Mouse (Mus musculus): Measurements from ENCODE around the gene Cryba2. TPM values are rescaled to one million over a fixed set of nuclear protein-coding genes. Genes with fewer than 3 reads are reported as not detected.
A peak's percentile ranks its signal among the peaks of the same experiment; 100 is the strongest.

The Cryba2 gene
- not detected in 2 replicates for polyA plus RNA-seq (2015; fragmentation: Nextera tagmentation; extraction: Ambion mirVana)

- Histone ChIP-seq H3K4me1 (ENCODE audit: insufficient read depth, low read length) (peaks cover 5% of the 10 kb centered on the region; the same call in 1 of the 2 replicates), H3K9ac (replicated peaks; ENCODE audit: low read length) (no peak within 1 kb of the TSS), H3K4me2 (replicated peaks; ENCODE audit: low read depth, low read length) (no peak within 1 kb of the TSS; the same call in 1 of the 2 replicates), H3K9me3 (ENCODE audit: low read length) (no peaks in the 10 kb centered on the region), H3K27me3 (ENCODE audit: insufficient read depth, low read length) (peaks cover 90% of the 10 kb centered on the region), H3K4me3 (ENCODE audit: low read length) (no peak within 1 kb of the TSS; the same call in 1 of the 2 replicates), H3K27ac (ENCODE audit: low read length) (no peak within 1 kb of the TSS), H3K36me3 (ENCODE audit: insufficient read depth, low read length) (no peaks in the 10 kb centered on the region)
- WGBS: 3% methylated on average over 25 of the region's 25 CpGs
- ATAC-seq (ENCODE audit: low FRiP score, low TSS enrichment): no peak
Measured at GRCm38 (mm10) chr1:74893134-74893855, at the start of gene Cryba2. Cryba2 (minus strand) TSS chr1:74893143.

GRCm38 (mm10) chr1:74941651-74942360 lies 48.9 kb upstream of the Cryba2 start:
- Histone ChIP-seq H3K9ac (replicated peaks; ENCODE audit: low read length) (no peak overlapping the region), H3K27me3 (ENCODE audit: insufficient read depth, low read length) (peaks cover 25% of the 10 kb centered on the region), H3K4me2 (replicated peaks; ENCODE audit: low read depth, low read length) (no peak overlapping the region), H3K27ac (ENCODE audit: low read length) (no peak overlapping the region), H3K9me3 (ENCODE audit: low read length) (no peaks in the 10 kb centered on the region), H3K36me3 (ENCODE audit: insufficient read depth, low read length) (no peaks in the 10 kb centered on the region), H3K4me1 (ENCODE audit: insufficient read depth, low read length) (no peaks in the 10 kb centered on the region), H3K4me3 (ENCODE audit: low read length) (no peak overlapping the region)
- no peak for ATAC-seq (ENCODE audit: low FRiP score, low TSS enrichment)
- WGBS: 66% methylated on average over 12 of the region's 12 CpGs

GRCm38 (mm10) chr1:74939762-74940161 lies 46.8 kb upstream of the Cryba2 start:
- Histone ChIP-seq H3K9ac (replicated peaks; ENCODE audit: low read length) (no peak overlapping the region), H3K4me2 (replicated peaks; ENCODE audit: low read depth, low read length) (no peak overlapping the region), H3K36me3 (ENCODE audit: insufficient read depth, low read length) (no peaks in the 10 kb centered on the region), H3K4me1 (ENCODE audit: insufficient read depth, low read length) (no peaks in the 10 kb centered on the region), H3K4me3 (ENCODE audit: low read length) (no peak overlapping the region), H3K27me3 (ENCODE audit: insufficient read depth, low read length) (peaks cover 27% of the 10 kb centered on the region), H3K9me3 (ENCODE audit: low read length) (no peaks in the 10 kb centered on the region), H3K27ac (ENCODE audit: low read length) (no peak overlapping the region)
- WGBS: 0% methylated on average over 3 of the region's 3 CpGs
- no peak for ATAC-seq (ENCODE audit: low FRiP score, low TSS enrichment)

- H3K36me3 ChIP-seq (ENCODE audit: insufficient read depth, low read length): no peaks in the 10 kb centered on the region
- H3K9ac ChIP-seq (replicated peaks; ENCODE audit: low read length): no peak overlapping the region
- 47% methylated on average over 12 of the region's 12 CpGs for WGBS
- no peak overlapping the region for H3K4me2 ChIP-seq (replicated peaks; ENCODE audit: low read depth, low read length)
- ATAC-seq (ENCODE audit: low FRiP score, low TSS enrichment): no peak
- no peaks in the 10 kb centered on the region for H3K4me1 ChIP-seq (ENCODE audit: insufficient read depth, low read length)
- H3K4me3 ChIP-seq (ENCODE audit: low read length): no peak overlapping the region
- H3K9me3 ChIP-seq (ENCODE audit: low read length): no peaks in the 10 kb centered on the region
- H3K27ac ChIP-seq (ENCODE audit: low read length): no peak overlapping the region
- H3K27me3 ChIP-seq (ENCODE audit: insufficient read depth, low read length): peaks cover 38% of the 10 kb centered on the region
Measured at GRCm38 (mm10) chr1:74936221-74936830, 43.4 kb upstream of the Cryba2 start.

- Histone ChIP-seq H3K36me3 (ENCODE audit: insufficient read depth, low read length) (no peaks in the 10 kb centered on the region), H3K4me3 (ENCODE audit: low read length) (peak within 1 kb of the TSS; percentile 32), H3K9ac (replicated peaks; ENCODE audit: low read length) (no peak within 1 kb of the TSS), H3K4me1 (ENCODE audit: insufficient read depth, low read length) (no peaks in the 10 kb centered on the region), H3K4me2 (replicated peaks; ENCODE audit: low read depth, low read length) (peak within 1 kb of the TSS; percentile 49), H3K27ac (ENCODE audit: low read length) (no peak within 1 kb of the TSS), H3K27me3 (ENCODE audit: insufficient read depth, low read length) (peaks cover 36% of the 10 kb centered on the region), H3K9me3 (ENCODE audit: low read length) (no peaks in the 10 kb centered on the region)
- no peak for ATAC-seq (ENCODE audit: low FRiP score, low TSS enrichment)
- WGBS: 2% methylated on average over 18 of the region's 18 CpGs
Measured at GRCm38 (mm10) chr1:74935402-74935801, 42.5 kb upstream of the Cryba2 start, which contains the start of gene Cfap65. Cfap65 (minus strand) TSS chr1:74935599.

- H3K4me2 ChIP-seq (replicated peaks; ENCODE audit: low read depth, low read length): no peak overlapping the region
- no peak for ATAC-seq (ENCODE audit: low FRiP score, low TSS enrichment)
- peaks cover 14% of the 10 kb centered on the region for H3K27me3 ChIP-seq (ENCODE audit: insufficient read depth, low read length)
- no peak overlapping the region for H3K4me3 ChIP-seq (ENCODE audit: low read length)
- no peak overlapping the region for H3K27ac ChIP-seq (ENCODE audit: low read length)
- no peaks in the 10 kb centered on the region for H3K36me3 ChIP-seq (ENCODE audit: insufficient read depth, low read length)
- 78% methylated on average over 9 of the region's 9 CpGs for WGBS
- no peaks in the 10 kb centered on the region for H3K9me3 ChIP-seq (ENCODE audit: low read length)
- no peak overlapping the region for H3K9ac ChIP-seq (replicated peaks; ENCODE audit: low read length)
- no peaks in the 10 kb centered on the region for H3K4me1 ChIP-seq (ENCODE audit: insufficient read depth, low read length)
Measured at GRCm38 (mm10) chr1:74927621-74928296, 34.8 kb upstream of the Cryba2 start.

GRCm38 (mm10) chr1:74926721-74927120 lies 33.8 kb upstream of the Cryba2 start:
- H3K36me3 ChIP-seq (ENCODE audit: insufficient read depth, low read length): no peaks in the 10 kb centered on the region
- WGBS: 25% methylated on average over 6 of the region's 6 CpGs
- 0 out of 2 replicates have a peak, but pooled peaks have one; percentile 31 for ATAC-seq (ENCODE audit: low FRiP score, low TSS enrichment)

GRCm38 (mm10) chr1:74924464-74924863 lies 31.5 kb upstream of the Cryba2 start:
- no peak overlapping the region for H3K4me2 ChIP-seq (replicated peaks; ENCODE audit: low read depth, low read length)
- H3K27me3 ChIP-seq (ENCODE audit: insufficient read depth, low read length): peaks cover 7% of the 10 kb centered on the region
- no peak overlapping the region for H3K4me3 ChIP-seq (ENCODE audit: low read length)
- WGBS: 60% methylated on average over 4 of the region's 4 CpGs
- no peak for ATAC-seq (ENCODE audit: low FRiP score, low TSS enrichment)
- no peaks in the 10 kb centered on the region for H3K36me3 ChIP-seq (ENCODE audit: insufficient read depth, low read length)
- H3K4me1 ChIP-seq (ENCODE audit: insufficient read depth, low read length): no peaks in the 10 kb centered on the region
- H3K9me3 ChIP-seq (ENCODE audit: low read length): no peaks in the 10 kb centered on the region
- H3K27ac ChIP-seq (ENCODE audit: low read length): no peak overlapping the region
- H3K9ac ChIP-seq (replicated peaks; ENCODE audit: low read length): no peak overlapping the region

More at GRCm38 (mm10) chr1:74926721-74927120, 33.8 kb upstream of the Cryba2 start:
- H3K27ac ChIP-seq (ENCODE audit: low read length): no peak overlapping the region
- no peaks in the 10 kb centered on the region for H3K4me1 ChIP-seq (ENCODE audit: insufficient read depth, low read length)
- no peaks in the 10 kb centered on the region for H3K9me3 ChIP-seq (ENCODE audit: low read length)
- H3K9ac ChIP-seq (replicated peaks; ENCODE audit: low read length): no peak overlapping the region
- no peak overlapping the region for H3K4me3 ChIP-seq (ENCODE audit: low read length)
- peaks cover 14% of the 10 kb centered on the region for H3K27me3 ChIP-seq (ENCODE audit: insufficient read depth, low read length)
- H3K4me2 ChIP-seq (replicated peaks; ENCODE audit: low read depth, low read length): no peak overlapping the region

- H3K36me3 ChIP-seq (ENCODE audit: insufficient read depth, low read length): no peaks in the 10 kb centered on the region
- H3K4me2 ChIP-seq (replicated peaks; ENCODE audit: low read depth, low read length): peak overlapping the region; percentile 14
- 0 out of 2 replicates have a peak, but pooled peaks have one; percentile 12 for ATAC-seq (ENCODE audit: low FRiP score, low TSS enrichment)
- H3K27me3 ChIP-seq (ENCODE audit: insufficient read depth, low read length): 0 out of 2 replicates have a peak, but pooled peaks cover 5% of the 10 kb centered on the region
- no peaks in the 10 kb centered on the region for H3K4me1 ChIP-seq (ENCODE audit: insufficient read depth, low read length)
- 26% methylated on average over 13 of the region's 13 CpGs for WGBS
- H3K4me3 ChIP-seq (ENCODE audit: low read length): no peak overlapping the region
- H3K9me3 ChIP-seq (ENCODE audit: low read length): no peaks in the 10 kb centered on the region
- no peak overlapping the region for H3K27ac ChIP-seq (ENCODE audit: low read length)
- H3K9ac ChIP-seq (replicated peaks; ENCODE audit: low read length): no peak overlapping the region
Measured at GRCm38 (mm10) chr1:74915706-74916105, 22.8 kb upstream of the Cryba2 start.

Data from kidney, embryonic 16.5 days (tissue).